Mouse (Mus musculus) heart, adult 2 months (tissue): ENCODE measurements at regions not wholly inside any gene's neighbourhood (a gene's known extent, or its start where the extent isn't known, plus 50 kb on each side); places are given as distances from the start of the nearest gene placed in this dataset.

ENCODE experiments used
- DNase-seq, 2 experiments: peaks; one replicate each; pipeline ENCODE4 v3.0.0; 2021
- H3K27ac ChIP-seq: fragments of 200-600 bp; 2 replicates; pipeline ENCODE4 v1.8.1; 2022
- H3K27me3 ChIP-seq: fragments of 200-500 bp; 2 replicates; pipeline ENCODE4 v1.6.1; 2012; ENCODE audit warnings: mild to moderate bottlenecking, low read length, inconsistent platforms, mixed read lengths; ENCODE audit not compliant: control insufficient read depth, insufficient read depth
- H3K36me3 ChIP-seq: fragments of 200-500 bp; 2 replicates; pipeline ENCODE4 v1.6.1; 2012; ENCODE audit warnings: low read length, inconsistent platforms; ENCODE audit not compliant: control insufficient read depth, insufficient read depth
- H3K4me1 ChIP-seq: fragments of 200-500 bp; 2 replicates; pipeline ENCODE4 v1.6.1; 2011; ENCODE audit warnings: low read length; ENCODE audit not compliant: control insufficient read depth, insufficient read depth
- H3K4me3 ChIP-seq: fragments of 200-600 bp; 2 replicates; pipeline ENCODE4 v1.8.1; 2022
- H3K79me2 ChIP-seq: fragments of 200-500 bp; replicated peaks from 2 replicates; pipeline ENCODE4 v1.6.1; 2012; ENCODE audit warnings: mild to moderate bottlenecking, inconsistent platforms, low read length, moderate library complexity, mixed read lengths; ENCODE audit not compliant: control insufficient read depth, insufficient read depth
- H3K9ac ChIP-seq: fragments of 200-500 bp; 2 replicates; pipeline ENCODE4 v1.6.1; 2012; ENCODE audit warnings: low read depth, mild to moderate bottlenecking, control low read depth, inconsistent platforms, low read length, mixed read lengths
- CTCF ChIP-seq: fragments of 200-600 bp; IDR thresholded peaks from 2 replicates; pipeline ENCODE4 v1.8.1; 2022; ENCODE audit warnings: antibody characterized with exemption, mild to moderate bottlenecking, moderate library complexity
- EP300 ChIP-seq: fragments of 200-500 bp; IDR thresholded peaks from 2 replicates; pipeline ENCODE4 v1.6.1; 2011; ENCODE audit warnings: low read depth, low read length, control low read depth; ENCODE audit not compliant: insufficient read depth
- POLR2A ChIP-seq: fragments of 200-500 bp; IDR thresholded peaks from 2 replicates; pipeline ENCODE4 v1.6.1; 2011; ENCODE audit warnings: mild to moderate bottlenecking, low read depth, low read length, control low read depth; ENCODE audit not compliant: insufficient read depth
- WGBS: fragments of 180-500 bp; shearing (Covaris S2); methylation state at CpG from one replicate; pipeline ENCODE4 v1.1.7; 2018; 5-methylcytosine and 5-hydroxymethylcytosine counted together
- intact Hi-C: fragments of 180-260 bp; cut with DNase I; formaldehyde crosslinking; loops from one replicate; pipeline ENCODE4 v1.15.1; 2025

DNA sequence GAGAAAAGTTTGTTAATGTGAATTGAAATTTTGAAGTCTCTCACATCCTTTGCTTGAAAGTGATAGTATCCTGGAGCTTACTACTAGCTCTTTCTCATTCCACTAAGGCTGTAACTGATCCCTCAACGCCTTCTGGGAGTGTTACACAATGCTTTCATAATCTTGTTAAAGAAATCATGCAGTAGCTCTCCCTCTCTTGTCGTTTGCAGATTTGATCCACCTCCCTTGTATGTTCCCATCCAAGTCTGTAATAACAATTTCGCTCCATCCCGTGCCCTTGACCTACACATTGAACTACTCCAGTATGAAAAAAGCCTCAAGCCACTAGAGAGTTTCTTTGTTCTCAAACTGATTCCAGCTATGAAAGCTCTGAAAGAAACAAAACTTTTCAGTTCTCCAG lies 63.9 kb upstream of the Fibin start:
- no peak overlapping the region for H3K9ac ChIP-seq
- H3K27ac ChIP-seq: no peak overlapping the region
- no peak for TF ChIP-seq POLR2A
- no peak for TF ChIP-seq EP300
- H3K36me3 ChIP-seq: no peaks in the 10 kb centered on the region
- H3K4me3 ChIP-seq: no peak overlapping the region
- no peaks in the 10 kb centered on the region for H3K27me3 ChIP-seq
- no peaks in the 10 kb centered on the region for H3K4me1 ChIP-seq
- intact Hi-C loops: no loop called here
- 49% methylated on average over 4 of the region's 4 CpGs for WGBS
- peak in 1 of 2 experiments; percentile 25 for DNase-seq
- no peaks in the 10 kb centered on the region for H3K79me2 ChIP-seq

DNA sequence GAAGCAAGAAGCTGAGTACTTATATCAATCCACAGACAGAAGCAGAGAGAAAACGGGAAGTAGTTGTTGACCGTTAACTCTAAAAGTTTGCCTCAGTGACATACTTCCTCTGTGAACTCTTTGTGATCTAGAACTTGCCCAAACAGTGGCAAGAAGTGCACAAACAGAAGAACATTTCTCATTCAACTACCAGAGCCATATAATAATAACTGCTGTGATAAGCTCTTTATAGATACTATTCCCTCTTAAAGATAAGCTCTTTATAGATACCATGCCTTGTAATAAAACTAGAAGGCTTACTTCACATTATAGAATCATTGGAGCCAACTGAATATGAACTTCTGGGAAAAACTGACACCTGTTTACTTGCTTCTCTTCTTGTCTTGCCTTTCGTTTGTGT lies 89.7 kb upstream of the Fibin start:
- Histone ChIP-seq H3K9ac (no peak overlapping the region), H3K79me2 (no peaks in the 10 kb centered on the region), H3K27me3 (no peaks in the 10 kb centered on the region), H3K36me3 (no peaks in the 10 kb centered on the region), H3K4me1 (no peaks in the 10 kb centered on the region), H3K27ac (no peak overlapping the region), H3K4me3 (no peak overlapping the region)
- WGBS: 74% methylated on average over 3 of the region's 3 CpGs
- TF ChIP-seq CTCF (no peak), EP300 (no peak), POLR2A (no peak)
- intact Hi-C loops: no loop called here
- DNase-seq: no peak

DNA sequence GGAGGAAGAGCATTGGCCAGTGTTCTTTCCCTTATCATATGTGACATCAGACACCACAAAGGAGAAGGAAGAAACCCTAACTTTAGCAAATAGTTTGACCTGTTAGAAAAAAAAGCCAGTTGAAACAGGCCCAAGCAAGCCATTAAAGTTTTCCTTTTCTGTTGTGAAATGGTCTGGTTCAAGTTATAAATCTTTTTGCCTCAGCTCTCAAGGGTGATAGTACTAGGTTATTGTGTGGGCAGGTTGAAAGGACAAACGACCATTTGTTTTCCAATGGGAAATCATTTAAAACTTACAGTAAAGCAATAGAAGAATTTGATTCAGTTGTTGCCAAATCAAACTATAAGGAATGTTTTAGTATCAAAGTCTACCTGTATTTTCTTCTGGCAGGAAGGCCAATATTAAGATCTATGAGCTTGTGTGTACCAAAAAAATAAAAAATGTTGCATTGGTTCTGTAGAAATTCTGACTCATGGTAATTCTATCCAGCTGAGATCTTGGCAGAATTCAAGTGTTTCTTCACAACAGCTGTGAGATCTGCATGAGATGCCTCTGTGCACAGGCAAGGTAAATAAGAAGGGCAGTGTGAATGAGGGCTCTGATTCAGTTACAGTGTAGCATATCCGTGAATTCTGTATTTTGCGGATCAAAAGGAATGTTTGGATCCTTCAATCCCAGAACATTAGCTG lies 109.5 kb upstream of the Fibin start:
- WGBS: 79% methylated on average over 3 of the region's 3 CpGs
- Histone ChIP-seq H3K27ac (no peak overlapping the region), H3K4me3 (no peak overlapping the region), H3K36me3 (no peaks in the 10 kb centered on the region), H3K79me2 (no peaks in the 10 kb centered on the region), H3K9ac (no peak overlapping the region), H3K4me1 (no peaks in the 10 kb centered on the region), H3K27me3 (no peaks in the 10 kb centered on the region)
- DNase-seq: no peak
- intact Hi-C loops: no loop called here
- TF ChIP-seq EP300 (no peak), CTCF (no peak), POLR2A (no peak)

DNA sequence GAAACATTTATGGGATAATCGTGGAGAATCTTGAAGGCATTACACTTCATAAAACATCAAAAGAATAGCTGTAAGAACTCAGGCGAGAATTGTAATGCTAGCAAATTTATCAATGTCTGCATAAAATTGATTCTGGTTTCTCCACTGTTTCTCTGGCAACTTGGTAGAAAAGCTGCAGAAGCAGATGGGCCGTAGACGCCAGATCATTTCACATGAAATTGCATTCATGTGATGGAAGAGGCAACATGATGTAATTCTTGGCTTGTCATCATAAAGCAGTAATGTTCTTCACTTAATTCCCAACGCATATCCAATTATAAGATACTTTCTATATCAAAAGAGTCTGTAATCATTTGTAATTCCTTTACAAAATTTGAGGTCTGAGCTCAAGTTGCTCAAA lies 113.6 kb upstream of the Fibin start:
- Histone ChIP-seq H3K9ac (no peak overlapping the region), H3K27me3 (no peaks in the 10 kb centered on the region), H3K4me1 (no peaks in the 10 kb centered on the region), H3K36me3 (no peaks in the 10 kb centered on the region), H3K27ac (no peak overlapping the region), H3K79me2 (no peaks in the 10 kb centered on the region), H3K4me3 (no peak overlapping the region)
- DNase-seq: no peak
- TF ChIP-seq CTCF (no peak), POLR2A (no peak)
- WGBS: 76% methylated on average over 5 of the region's 5 CpGs
- intact Hi-C loops: no loop called here

DNA sequence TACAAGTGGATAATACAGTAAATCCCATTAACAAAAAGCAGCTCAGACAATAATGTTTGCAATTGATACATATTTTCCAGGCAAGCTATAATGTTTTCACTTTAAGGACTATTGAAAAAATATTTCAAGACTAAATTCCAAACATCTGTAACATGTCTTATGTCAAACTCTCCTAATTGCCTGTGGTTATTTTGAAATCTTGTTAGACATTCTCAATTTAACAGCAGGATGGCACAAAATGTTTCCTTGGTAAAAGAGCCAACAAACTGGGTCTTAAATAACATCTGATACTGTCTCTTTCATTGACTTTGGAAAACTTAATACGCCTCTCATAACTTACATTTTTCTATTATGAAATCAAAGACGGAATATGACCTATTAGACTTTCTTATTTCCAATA lies 115.8 kb upstream of the Slc5a12 start:
- no peak for TF ChIP-seq CTCF
- no peak for TF ChIP-seq POLR2A
- Histone ChIP-seq H3K27me3 (no peaks in the 10 kb centered on the region), H3K4me1 (no peaks in the 10 kb centered on the region), H3K79me2 (no peaks in the 10 kb centered on the region), H3K36me3 (no peaks in the 10 kb centered on the region), H3K9ac (no peak overlapping the region), H3K4me3 (no peak overlapping the region), H3K27ac (no peak overlapping the region)
- no peak for DNase-seq
- WGBS: 80% methylated on average over 2 of the region's 2 CpGs
- intact Hi-C loops: no loop called here

DNA sequence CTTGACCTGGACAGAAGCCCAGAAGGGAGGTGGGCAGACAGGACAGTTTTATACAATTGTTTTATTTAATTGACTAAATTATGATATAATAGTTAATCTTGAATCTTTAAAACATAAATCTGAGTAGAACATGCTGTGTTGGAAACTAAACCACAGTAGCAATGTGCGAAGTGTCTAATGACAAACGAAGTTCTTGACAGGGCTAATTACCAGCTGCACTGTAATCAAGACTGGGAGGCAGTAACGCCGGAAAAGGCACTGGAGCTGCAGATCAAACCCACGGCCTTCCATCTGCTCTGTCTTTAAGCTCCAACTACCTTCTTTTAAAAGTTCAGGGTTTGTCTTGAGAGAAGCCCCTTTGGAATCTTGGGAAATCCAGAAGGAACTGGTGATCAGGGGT lies 110.9 kb upstream of the Slc5a12 start:
- WGBS: 65% methylated on average over 5 of the region's 5 CpGs
- no peak overlapping the region for H3K27ac ChIP-seq

More for the DNA sequence above, 110.9 kb upstream of the Slc5a12 start:
- no peaks in the 10 kb centered on the region for H3K79me2 ChIP-seq
- no peak for DNase-seq
- TF ChIP-seq EP300 (no peak), POLR2A (no peak), CTCF (no peak)
- H3K4me1 ChIP-seq: no peaks in the 10 kb centered on the region
- no peak overlapping the region for H3K4me3 ChIP-seq
- intact Hi-C loops: loop anchor here (5.0 kb wide), 1 partner anchor 76 kb away; no protein-coding TSS in a partner anchor
- H3K9ac ChIP-seq: no peak overlapping the region
- no peaks in the 10 kb centered on the region for H3K36me3 ChIP-seq
- H3K27me3 ChIP-seq: no peaks in the 10 kb centered on the region
